Mouse (Mus musculus) cerebellum, postnatal 25 days (tissue): ENCODE data around the gene Sprtn.
A peak's percentile ranks its signal among the peaks of the same experiment; 100 is the strongest.

Source experiments
- DNase-seq, 2 experiments: peaks; one replicate each; pipeline ENCODE4 v3.0.0; 2021; ENCODE audit warnings: mixed read lengths in 2 of 2

Sprtn gene

DNA sequence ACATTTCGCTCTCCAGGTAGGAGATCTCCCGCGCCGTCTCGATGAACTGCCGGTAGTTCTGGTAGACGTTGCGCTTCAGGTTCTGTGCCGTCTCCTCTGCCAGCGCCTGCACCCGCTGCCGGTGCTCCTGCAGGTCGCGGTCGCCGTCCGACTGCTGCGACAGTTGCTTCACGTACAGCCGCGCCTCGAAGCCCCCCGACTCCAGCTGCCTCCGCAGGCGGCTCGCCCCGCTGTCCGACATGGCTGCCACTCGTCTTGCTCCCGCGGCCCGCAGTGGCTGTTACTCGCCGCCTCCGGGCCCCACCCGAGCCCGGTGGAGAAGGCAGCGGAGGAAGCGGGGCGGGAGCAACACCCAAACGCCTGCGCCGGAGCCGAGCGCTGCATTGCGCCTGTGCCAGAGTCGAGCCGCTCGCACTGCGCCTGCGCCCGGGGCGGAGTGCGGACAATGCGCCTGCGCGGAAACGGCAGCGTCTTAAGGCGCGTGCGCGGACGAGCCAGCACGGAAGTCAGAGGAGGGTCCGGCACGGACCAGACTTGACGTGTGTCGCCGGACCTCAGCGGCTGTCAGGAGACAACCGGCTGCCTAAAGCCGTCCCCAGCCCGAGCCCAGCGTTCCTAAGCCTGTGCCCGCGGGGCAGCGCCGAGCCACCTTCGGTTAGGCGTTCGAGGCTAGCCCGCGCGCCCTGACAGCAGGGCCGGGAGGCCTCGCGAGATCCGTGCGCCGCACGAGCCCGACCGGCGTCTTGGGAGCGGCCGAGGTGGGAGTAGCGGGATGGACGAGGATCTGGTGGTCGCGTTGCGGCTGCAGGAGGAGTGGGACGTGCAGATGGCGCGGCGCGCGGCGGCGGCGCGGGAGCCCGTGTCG lies at the start of gene Sprtn, which contains the start of gene Exoc8:
Gene Sprtn (plus strand): TSS at position 501 of the 865 bp plus-strand sequence.
Gene Exoc8 (minus strand): TSS at position 320 of the 865 bp plus-strand sequence.
- DNase-seq = peak; percentile 99

DNA sequence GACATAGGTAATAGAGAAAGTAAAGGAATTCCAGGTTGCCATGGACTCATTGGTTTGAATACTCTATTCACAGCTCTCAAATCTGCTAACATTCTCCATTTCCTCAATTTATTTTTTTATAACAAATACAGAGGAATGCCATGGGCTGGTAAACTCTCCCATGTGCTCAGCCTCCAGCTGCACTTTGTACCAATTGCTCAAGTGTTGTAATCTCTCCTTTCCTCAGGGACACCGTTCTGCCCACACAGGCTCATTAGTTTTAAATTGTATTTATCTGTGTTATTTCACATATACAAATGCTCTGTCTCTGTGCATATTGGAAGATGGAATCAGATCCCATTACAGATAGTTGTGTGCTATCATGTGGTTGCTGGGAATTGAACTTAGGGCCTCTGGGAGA lies 44.2 kb upstream of the Sprtn start:
- DNase-seq = no peak

DNA sequence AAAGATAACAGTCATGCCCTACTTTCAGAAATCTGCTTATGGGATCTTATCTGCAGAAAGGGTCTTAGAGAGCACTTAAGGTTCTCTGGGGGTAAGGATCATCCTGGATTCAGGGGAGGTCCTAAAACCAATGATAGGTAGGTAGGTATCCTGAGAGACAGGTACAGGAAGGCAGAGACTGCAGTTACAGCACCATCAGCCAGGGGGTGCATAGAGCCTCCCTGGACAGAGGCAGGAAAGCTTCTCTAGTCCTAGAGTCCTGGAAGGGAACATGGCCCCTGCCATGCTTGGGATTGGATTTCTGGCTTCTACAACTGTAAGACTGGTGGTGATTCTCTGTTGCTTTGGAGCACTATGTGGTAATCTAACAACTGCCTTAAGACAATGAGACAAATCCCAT lies 38.2 kb upstream of the Sprtn start:
- peak; percentile 32 to 61 for DNase-seq

DNA sequence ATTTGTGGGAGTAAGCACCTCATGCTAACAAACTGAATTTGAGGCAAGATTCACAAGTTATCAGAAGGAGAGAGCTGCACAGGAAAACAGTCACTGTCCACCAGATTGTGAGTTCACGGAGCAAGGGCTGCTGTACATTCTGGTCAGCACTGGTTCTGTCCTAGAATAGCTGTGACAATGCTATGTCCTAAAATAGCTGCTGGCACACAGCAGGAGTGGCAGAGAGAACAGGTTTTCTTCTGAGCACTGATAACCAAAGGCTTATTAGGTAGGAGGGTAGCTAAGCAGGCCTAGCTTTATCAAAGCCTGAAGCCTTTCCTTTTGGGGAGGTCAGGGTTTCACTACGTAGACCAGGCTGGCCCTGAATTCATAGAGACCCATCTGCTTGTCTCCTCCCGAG lies 37.5 kb upstream of the Sprtn start:
- DNase-seq = peak; percentile 52 to 53

DNA sequence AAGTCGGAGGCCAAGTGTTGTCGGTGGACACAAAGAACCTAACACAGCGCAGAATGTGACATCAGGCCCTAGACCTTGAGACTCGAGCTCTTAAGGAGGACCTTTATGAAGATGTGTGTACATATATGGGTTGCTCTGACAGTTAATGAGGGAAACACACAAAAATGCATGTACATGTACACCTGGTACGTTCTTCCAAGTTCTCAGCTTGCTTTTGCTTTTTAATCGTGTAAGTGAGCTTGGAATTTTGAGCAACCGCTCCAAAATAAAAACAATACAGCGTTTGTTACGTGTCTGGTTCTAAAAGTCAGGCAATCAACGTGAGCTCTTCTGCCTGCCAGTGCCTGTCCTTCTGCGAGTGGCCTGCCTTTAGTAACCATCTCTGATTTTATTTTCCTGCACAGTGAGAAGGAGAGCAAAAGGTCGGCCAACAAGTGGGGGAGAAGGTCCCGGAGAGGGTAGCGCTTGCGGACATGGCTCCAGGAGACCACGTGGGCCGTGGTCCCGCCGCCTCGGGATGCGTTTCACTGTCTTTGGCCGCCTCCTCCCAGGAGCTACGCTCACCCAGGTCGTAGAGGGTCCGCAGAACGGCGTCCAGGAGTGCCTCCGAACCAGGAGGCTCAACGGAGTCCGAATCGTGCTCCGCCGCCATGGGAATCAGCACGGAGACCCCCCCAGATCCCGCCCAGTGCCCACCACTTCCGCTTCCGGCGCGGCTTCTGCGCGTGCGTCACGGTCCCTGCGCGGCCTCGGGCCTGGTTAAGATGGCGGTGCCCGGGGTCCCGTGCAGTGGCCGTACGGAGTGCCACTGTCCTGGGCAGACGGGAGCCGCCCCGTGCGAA lies 35.1 kb upstream of the Sprtn start, which contains the start of the genes Gnpat and 2810004N23Rik:
Gene Gnpat (plus strand): TSS at position 713 of the 842 bp plus-strand sequence.
Gene 2810004N23Rik (minus strand): TSS at position 800 of the 842 bp plus-strand sequence.
- DNase-seq = peak; percentile 96

DNA sequence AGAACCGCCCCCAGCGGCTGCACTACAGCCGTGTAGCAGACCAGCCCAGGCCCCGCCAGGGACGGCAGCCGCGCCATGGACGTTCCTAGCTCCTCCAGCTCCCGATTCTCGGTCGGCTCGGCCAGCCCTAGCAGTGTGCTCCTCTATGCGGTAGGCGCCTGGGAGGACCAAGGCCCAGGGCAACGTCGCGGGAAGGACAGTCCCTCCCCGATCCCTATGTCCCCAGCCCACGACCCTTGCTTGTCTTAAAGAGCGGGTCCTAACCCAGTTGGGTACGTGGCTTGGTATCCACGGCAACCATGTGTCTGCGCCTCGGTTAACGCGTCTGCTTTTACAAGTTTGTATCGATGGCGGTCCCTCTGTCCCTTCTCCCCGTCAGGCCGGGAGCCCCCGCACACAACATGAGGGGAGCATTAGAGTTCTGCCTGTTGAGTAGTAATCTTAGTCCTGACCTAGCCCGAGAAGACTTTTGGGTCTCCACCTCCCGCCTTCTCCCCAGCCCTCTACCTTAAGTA lies 34.5 kb upstream of the Sprtn start:
- no peak for DNase-seq

DNA sequence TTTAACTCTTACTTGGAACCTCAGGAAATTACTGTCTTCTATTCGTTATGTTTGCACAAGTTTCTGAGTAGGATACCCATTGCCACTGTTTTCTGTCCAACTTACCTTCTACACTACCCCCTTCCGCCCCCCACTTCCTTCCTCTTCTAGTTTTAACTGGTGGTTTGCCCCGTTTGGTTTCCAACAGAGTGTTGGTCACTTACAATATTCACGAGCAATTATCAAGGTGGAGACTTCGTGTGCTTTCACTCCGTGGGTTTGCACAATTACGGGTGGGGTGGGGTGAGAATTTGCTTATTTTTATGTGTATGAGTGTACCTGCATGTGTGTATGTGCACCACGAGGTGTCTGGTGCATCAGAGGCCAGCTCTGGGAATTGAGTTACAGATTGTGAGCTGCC lies 34.0 kb upstream of the Sprtn start:
- DNase-seq = no peak

DNA sequence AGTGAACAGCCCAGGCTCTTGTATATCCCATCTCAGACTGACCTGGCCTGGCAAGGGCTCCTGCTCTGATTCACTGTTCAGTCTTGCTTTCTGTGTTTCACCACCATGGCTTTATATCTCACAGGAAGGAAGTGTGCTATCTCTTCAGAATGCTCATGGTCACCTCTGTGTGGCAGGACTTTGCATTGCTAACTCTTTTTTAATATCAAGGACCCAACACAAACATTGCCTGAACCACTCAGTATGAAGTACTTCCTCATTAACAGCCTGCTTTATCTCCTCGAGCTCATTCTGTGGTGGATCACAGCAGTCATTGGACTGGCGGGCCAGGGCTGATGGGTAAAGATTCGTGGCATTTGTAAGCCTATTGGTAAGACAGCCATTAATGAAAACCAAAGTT lies 31.0 kb upstream of the Sprtn start:
- no peak for DNase-seq

DNA sequence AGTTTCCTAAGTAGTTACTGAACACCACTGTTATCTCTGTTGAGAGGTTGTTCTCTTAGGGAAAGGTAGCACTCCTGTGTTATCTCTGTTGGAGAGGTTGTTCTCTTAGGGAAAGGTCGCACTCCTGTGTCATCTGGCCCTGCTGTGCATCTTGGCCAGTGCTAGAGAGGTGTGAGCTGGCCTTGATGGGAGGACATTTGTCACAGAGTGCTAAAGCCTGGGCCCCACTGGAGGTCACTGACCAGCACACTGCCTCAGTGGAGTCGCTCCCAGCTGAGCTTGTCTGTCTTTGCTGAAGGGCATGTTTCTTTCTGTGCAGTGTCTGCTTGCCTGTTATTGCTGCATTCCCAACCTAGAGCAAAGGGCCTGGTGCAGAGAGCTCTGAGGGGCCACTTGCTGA lies 30.6 kb upstream of the Sprtn start:
- DNase-seq = no peak

DNA sequence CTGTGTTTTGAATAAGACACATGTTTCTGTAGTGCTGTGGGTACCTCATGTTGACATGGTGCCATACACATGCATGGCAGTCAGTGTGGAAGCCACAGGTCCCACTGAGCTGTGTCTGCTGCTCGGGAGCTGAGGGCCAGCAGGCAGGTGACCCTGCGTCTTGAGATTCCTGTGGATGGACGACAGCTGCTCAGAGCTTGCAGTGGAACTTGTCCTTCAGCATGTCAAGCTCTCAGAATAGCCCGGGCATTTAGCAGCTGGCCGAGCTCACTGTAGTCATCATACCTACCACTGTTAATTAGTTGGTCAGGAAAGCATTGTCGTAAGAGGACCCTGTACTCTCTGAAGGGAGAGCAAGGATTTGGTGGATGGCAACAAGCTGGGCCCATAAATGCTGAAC lies 28.0 kb upstream of the Sprtn start:
- DNase-seq = no peak

DNA sequence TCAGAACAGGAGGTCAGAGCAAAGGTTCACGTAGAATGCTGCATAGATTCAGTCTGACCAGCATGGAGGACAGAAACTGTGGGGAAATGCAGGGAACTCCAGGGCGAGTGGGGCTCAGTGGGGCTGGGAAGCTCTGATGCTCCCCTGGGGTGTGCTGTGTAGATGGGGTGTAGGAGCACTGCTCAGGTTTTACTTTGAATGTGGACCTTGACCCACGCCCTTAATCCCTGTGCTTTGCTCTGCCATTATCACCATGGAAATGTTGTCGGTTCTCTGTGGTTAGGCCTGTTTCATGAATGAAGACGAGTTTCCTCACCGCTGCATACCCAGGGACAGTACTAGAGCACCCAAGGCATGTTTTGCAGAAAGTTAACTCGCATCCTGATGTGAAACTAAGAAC lies 26.2 kb upstream of the Sprtn start:
- DNase-seq = no peak

DNA sequence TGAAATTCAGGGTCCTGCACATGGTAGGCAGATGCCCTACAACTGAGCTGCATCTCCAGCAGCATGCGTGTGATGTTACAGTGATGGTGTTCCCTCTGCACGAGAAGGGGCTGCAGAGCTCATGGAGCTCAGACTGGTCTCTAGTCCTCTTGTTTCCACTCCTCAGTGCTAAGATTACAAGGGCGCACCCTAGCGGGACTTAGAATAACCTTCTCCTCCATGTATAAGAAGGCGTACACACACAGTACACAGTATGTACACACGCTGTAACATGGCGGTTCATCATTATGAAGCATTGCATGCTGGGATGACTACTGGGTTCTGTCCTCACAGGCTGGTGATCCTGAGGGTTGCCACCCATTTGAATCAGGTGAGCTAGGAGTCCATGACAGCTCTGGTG lies 25.6 kb upstream of the Sprtn start:
- no peak for DNase-seq

DNA sequence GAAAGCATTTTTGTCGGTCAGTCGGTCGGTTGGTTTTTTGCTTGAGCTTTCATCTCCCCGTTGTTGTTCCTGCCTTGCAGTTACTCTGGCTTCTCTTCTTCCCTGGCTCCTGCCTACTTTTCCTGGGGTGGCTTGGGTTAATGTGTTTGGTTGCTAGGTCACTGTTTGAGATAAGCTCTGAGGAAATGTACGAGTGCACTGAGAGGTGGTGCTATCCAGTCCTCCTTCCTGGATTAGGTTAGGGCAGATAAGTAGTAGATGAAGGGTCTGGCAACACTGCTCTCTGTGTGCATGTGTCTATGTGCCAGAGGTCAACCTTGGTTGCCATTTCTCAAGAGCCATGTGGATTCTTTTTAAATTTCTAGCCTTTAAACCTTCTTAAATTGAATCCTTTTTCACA lies 25.0 kb upstream of the Sprtn start:
- no peak for DNase-seq

DNA sequence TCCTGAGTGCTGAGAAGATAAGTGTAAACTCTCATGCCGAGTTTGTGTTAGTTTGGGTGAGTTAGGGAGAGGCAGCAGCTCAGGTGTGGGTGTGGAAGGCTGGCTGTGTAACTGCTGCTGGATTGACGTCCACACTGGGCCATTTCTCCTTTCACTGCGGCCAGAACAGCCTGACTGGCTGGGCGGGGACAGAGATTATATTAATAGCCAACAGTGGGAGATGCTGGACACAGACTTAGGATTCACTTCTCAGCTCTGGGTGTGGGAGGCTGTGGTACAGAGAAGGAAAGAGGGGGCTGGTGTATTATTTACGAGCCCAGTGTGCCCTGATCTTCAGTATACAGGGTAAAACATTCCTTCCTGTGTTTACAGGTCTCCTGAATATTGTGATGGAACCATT lies 19.5 kb upstream of the Sprtn start:
- no peak for DNase-seq

DNA sequence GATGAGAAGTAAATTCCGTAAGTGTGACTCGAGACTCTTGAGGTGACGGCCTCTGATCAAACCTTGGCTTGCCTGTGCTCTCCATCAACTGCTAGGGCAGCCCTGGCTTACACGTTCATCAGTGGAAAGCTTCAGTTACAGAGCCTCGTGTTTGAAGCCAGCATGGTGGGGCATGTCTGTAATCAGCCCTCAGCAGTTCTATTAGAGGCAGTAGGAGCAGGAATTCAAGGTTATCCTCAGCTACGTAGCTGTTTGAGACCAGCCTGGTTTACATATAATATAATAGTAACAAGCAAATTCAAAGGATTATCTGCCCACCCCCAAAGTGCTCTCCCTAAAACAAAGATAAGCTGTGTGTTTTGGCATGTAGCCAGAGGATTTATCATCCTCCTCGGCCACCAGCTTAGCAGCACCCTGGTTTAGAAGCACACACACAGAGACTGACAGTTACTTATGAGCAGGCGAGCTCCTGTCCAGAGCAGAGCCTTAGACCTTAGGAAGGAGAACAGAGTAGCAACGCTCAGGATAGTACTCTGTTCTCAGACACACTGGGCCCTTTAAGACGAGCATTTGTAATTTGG lies 18.6 kb upstream of the Sprtn start:
- DNase-seq = no peak

DNA sequence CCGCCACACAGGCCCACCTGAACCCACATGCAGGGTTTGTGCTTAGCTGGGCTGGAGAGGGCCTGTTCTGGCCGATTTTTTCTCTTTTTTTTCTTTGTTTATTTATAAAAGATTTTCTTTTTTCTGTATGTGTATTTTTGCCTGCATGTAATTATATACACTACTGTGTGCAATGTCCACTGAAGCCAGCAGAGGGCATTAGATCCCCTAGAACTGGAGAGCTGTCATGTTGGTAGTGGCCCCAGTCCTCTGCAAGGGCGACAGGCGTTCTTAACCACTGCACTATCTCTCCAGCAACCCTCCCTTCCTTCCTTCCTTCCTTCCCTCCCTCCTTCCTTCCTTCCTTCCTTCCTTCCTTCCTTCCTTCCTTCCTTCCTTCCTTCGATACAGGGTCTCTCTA lies 9.3 kb upstream of the Sprtn start:
- DNase-seq = no peak

DNA sequence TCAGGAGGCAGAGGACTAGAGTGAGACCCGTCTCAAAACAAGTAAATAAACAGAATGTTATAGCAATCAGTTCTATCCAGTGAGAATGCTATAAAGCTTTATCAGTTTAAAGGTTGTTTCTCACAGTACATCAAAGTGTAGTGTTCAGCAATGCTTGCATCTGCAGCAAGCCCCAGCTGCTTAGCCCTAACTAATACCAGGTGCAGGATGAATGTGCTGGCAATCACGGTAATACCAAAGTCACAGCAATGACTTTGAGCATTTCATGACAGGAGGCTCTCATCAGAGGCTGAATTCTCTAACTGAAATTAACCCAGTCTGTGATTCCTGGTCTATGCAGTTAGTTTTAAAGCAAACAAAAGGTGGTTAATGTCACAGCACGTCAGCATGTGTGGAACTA lies 5.1 kb upstream of the Sprtn start:
- DNase-seq = no peak

DNA sequence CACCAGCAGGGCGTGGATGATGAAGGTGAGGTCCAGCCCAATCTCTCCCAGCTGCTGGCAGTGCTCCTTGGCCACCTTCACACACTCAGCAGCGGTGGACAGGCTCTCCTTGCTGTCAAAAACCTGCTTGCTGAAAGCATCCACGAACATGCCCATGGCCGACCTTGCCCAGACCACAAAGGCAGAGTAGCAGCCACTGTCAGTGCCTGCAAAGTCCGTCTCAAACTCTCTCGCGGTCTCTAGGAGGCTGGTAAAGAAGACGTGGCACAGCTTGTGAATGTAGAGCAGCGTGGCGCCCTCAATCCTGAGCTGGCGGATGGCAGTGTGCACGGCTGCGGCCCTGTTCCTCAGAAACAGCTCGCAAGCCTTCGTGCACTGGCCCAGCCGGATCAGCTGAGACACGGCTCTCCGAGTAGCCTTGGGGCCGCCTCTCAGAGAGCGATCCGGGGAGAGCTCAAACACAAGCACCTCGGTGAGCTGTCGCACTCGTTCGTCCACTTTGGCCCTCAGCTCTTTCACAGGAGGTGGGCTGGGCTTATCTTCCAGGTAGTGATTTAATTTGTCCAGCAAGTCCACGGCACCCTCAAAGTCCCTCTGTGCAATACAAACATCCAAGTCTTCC lies 1.6 kb upstream of the Sprtn start:
- DNase-seq = peak in 1 of 2 experiments; percentile 38

DNA sequence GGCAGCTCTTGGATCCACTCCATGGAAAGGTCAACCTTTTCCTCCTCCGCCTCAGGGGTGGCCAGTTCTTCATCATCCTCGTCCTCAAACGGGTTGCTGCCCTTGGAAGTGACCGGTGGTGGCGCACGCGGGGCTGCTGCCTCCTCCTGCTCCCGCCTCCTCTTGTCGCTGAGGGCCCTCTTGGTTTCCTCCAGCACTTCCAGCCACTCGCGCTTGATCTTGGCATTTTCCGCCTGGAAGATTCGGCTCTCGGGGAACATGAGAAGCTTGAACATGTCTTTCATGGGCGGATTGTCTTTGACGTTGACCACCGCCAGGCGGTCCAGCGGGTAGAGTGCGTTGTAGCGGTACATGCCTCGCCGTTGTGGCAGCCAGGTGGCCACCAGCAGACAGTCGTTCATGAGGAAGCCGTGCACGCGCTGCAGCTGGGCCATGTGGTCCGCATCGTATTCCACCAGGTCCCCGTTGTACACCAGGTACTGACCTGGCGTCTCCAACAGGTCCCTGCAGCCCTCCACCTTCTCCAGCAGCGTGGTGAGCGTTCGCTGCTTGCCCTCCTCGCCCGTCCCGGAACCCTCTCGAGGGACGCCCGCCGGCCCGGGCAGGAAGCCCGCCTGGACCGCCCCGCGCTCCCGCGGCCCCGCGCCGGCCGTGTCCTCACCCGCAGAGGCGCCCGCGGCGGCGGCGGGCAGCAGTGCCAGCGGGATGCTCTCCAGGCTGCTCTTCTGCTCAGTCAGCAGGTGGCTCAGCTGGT lies 877 bp upstream of the Sprtn start:
- DNase-seq = peak; percentile 82 to 88

DNA sequence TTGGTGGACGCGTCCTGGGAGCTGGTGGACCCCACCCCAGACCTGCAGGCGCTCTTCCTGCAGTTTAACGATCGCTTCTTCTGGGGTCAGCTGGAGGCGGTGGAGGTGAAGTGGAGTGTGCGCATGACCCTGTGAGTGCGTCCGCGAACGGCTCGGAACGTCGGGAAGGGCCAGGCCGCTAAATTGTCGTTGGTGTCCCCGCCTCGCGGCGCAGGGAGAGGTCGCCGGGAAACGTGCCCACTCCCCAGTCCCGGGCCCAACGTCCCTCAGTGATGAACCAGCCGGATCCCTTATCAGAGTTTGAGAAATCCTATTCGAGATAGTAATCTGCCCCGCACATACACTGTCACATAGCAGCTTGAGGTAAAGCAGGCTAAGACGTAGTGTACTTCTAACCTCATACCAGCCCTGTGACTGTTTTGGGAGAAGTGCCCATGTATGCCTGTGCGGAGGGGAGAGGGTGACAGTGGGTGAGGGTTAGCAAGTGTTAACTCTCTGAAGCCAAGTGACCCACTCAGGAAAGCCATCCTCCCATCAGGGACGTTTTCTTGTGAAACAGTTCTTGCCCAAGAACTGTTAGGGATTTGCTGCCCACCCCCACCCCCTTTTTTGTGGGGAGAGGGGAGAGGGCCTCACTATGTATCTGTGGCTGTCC lies 692 bp downstream of the Sprtn start:
- DNase-seq = peak in 1 of 2 experiments; percentile 38

DNA sequence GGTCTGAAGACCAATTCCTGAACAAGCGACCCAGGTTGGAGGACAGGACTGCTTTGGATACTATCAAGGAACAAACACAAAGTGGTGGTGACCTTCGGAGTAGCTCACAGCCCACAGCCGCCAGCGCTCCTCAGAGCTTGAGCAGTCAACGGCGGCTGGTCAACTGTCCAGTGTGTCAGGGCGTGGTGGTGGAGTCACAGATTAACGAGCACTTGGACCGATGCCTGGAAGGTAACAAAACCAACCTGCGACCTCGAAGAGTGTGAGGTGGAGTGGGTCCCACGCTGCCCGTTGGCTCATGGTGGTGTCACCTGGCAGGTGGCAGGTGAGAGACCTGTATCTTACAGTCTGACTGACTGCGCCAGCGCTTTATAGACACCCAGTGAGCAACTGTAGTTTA lies 5.5 kb downstream of the Sprtn start:
- no peak for DNase-seq
